Mouse (Mus musculus): ENCODE data around the gene Bbs9. TPM values are rescaled to one million over a fixed set of nuclear protein-coding genes. Genes with fewer than 3 reads are reported as not detected.

Bbs9 gene
- polyA plus RNA-seq, 1 experiment from 2014 or later = 7.1 TPM

GRCm38 (mm10) chr9:22759241-22759640, 283.7 kb downstream of the Bbs9 start:
- TF ChIP-seq CTCF (IDR thresholded peaks at IDR 0.05) (no peak), EP300 (IDR thresholded peaks at IDR 0.05) (no peak)
- no peak overlapping the region for H3K4me2 ChIP-seq (replicated peaks; ENCODE audit: low read depth, low read length)
- H3K36me3 ChIP-seq (ENCODE audit: insufficient read depth, low read length) = no peaks in the 10 kb centered on the region
- H3K4me3 ChIP-seq (ENCODE audit: low read depth, low read length) = no peak overlapping the region
- no peaks in the 10 kb centered on the region for H3K4me1 ChIP-seq (ENCODE audit: insufficient read depth, low read depth, low read length)
- DNase-seq (ENCODE audit: low spot score) (no peak), ATAC-seq (no peak)
- WGBS = 69% methylated on average over 3 of the region's 3 CpGs
- H3K27me3 ChIP-seq (replicated peaks; ENCODE audit: insufficient read depth, low read length) = no peaks in the 10 kb centered on the region
- no peak overlapping the region for H3K27ac ChIP-seq (ENCODE audit: low read length)
- no peak overlapping the region for H3K9ac ChIP-seq (replicated peaks; ENCODE audit: low read depth)
- no peaks in the 10 kb centered on the region for H3K9me3 ChIP-seq (ENCODE audit: low read length)

- no peak for DNase-seq (ENCODE audit: low spot score)
- H3K4me1 ChIP-seq (ENCODE audit: insufficient read depth, low read depth, low read length) = no peaks in the 10 kb centered on the region
Observed at GRCm38 (mm10) chr9:22760376-22760775, 284.9 kb downstream of the Bbs9 start.

GRCm38 (mm10) chr9:22761487-22761886, 286.0 kb downstream of the Bbs9 start:
- Histone ChIP-seq H3K27ac (ENCODE audit: low read length) (no peak overlapping the region), H3K9me3 (ENCODE audit: low read length) (no peaks in the 10 kb centered on the region), H3K9ac (replicated peaks; ENCODE audit: low read depth) (no peak overlapping the region), H3K27me3 (replicated peaks; ENCODE audit: insufficient read depth, low read length) (no peaks in the 10 kb centered on the region), H3K4me2 (replicated peaks; ENCODE audit: low read depth, low read length) (no peak overlapping the region), H3K4me1 (ENCODE audit: insufficient read depth, low read depth, low read length) (no peaks in the 10 kb centered on the region), H3K36me3 (ENCODE audit: insufficient read depth, low read length) (no peaks in the 10 kb centered on the region), H3K4me3 (ENCODE audit: low read depth, low read length) (no peak overlapping the region)
- WGBS = 75% methylated on average over 8 of the region's 8 CpGs
- DNase-seq (ENCODE audit: low spot score) = no peak
- TF ChIP-seq CTCF (IDR thresholded peaks at IDR 0.05) = no peak
- no peak for TF ChIP-seq EP300 (IDR thresholded peaks at IDR 0.05)
- ATAC-seq = no peak

More at GRCm38 (mm10) chr9:22760376-22760775, 284.9 kb downstream of the Bbs9 start:
- no peak overlapping the region for H3K4me3 ChIP-seq (ENCODE audit: low read depth, low read length)
- WGBS = 79% methylated on average over 4 of the region's 4 CpGs
- no peaks in the 10 kb centered on the region for H3K36me3 ChIP-seq (ENCODE audit: insufficient read depth, low read length)
- H3K9ac ChIP-seq (replicated peaks; ENCODE audit: low read depth) = no peak overlapping the region
- no peak overlapping the region for H3K4me2 ChIP-seq (replicated peaks; ENCODE audit: low read depth, low read length)
- no peak for ATAC-seq
- no peaks in the 10 kb centered on the region for H3K27me3 ChIP-seq (replicated peaks; ENCODE audit: insufficient read depth, low read length)
- TF ChIP-seq EP300 (IDR thresholded peaks at IDR 0.05) = no peak
- no peak for TF ChIP-seq CTCF (IDR thresholded peaks at IDR 0.05)
- H3K27ac ChIP-seq (ENCODE audit: low read length) = no peak overlapping the region
- no peaks in the 10 kb centered on the region for H3K9me3 ChIP-seq (ENCODE audit: low read length)

DNA sequence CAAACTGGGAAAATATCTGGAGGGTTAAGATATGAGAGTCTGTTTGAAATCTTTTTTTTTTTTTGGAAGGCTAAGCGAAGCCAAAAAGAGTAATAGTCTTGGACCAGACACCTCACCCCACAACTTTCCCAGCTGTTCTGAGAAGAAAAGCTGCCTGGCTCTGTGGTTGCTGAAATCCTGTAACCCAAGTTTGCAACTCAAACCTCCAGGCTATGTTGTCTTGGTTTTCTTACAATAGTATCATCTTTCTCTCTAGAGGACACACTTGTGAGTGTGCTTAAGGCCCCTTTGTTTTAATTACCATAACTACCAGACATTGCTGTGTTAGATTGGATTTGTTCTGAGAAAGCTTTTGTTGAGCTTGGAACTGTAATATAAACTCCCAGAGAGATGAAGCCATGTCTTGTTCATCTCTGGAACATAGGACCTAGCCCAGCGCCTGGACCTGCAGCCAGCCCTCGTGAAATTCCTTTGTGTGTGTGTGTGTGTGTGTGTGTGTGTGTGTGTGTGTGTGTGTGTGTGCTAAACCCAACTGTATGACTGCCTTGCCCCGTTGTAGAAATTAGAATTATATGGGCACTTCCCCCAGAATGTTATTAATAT, 290.2 kb downstream of the Bbs9 start:
- no peak for TF ChIP-seq EP300 (IDR thresholded peaks at IDR 0.05)
- TF ChIP-seq CTCF (IDR thresholded peaks at IDR 0.05) = no peak
- H3K4me2 ChIP-seq (replicated peaks; ENCODE audit: low read depth, low read length) = no peak overlapping the region
- H3K9ac ChIP-seq (replicated peaks; ENCODE audit: low read depth) = no peak overlapping the region
- no peaks in the 10 kb centered on the region for H3K9me3 ChIP-seq (ENCODE audit: low read length)
- ATAC-seq (no peak), DNase-seq (ENCODE audit: low spot score) (peak; percentile 45)
- H3K36me3 ChIP-seq (ENCODE audit: insufficient read depth, low read length) = no peaks in the 10 kb centered on the region
- H3K27ac ChIP-seq (ENCODE audit: low read length) = no peak overlapping the region
- H3K4me1 ChIP-seq (ENCODE audit: insufficient read depth, low read depth, low read length) = no peaks in the 10 kb centered on the region
- H3K4me3 ChIP-seq (ENCODE audit: low read depth, low read length) = no peak overlapping the region
- H3K27me3 ChIP-seq (replicated peaks; ENCODE audit: insufficient read depth, low read length) = no peaks in the 10 kb centered on the region
- 48% methylated on average over 4 of the region's 4 CpGs for WGBS

DNA sequence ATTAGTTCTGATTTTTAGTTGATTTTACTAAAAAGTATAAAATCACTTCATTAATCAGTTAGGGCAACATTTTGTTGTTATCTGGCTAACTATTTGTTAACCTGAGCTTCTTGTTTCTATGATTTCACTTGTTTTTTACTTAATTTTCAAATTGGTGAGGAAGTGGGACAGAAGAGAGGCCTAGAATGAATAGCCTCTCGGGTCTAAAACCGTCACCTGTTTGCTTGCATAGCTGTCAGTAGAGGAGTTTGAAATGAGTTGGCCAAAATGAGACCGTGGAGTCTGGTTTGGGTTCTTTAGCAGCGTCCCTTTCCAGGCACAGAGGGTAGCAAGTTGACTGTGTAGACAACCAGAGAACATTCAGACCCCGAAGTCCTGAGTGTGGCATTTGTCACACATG, 291.6 kb downstream of the Bbs9 start:
- 77% methylated on average over 5 of the region's 5 CpGs for WGBS
- no peak for ATAC-seq
- Histone ChIP-seq H3K27me3 (replicated peaks; ENCODE audit: insufficient read depth, low read length) (no peaks in the 10 kb centered on the region), H3K36me3 (ENCODE audit: insufficient read depth, low read length) (no peaks in the 10 kb centered on the region), H3K4me1 (ENCODE audit: insufficient read depth, low read depth, low read length) (no peaks in the 10 kb centered on the region), H3K9ac (replicated peaks; ENCODE audit: low read depth) (no peak overlapping the region), H3K9me3 (ENCODE audit: low read length) (no peaks in the 10 kb centered on the region), H3K4me2 (replicated peaks; ENCODE audit: low read depth, low read length) (no peak overlapping the region), H3K4me3 (ENCODE audit: low read depth, low read length) (no peak overlapping the region), H3K27ac (ENCODE audit: low read length) (no peak overlapping the region)
- no peak for DNase-seq (ENCODE audit: low spot score)
- TF ChIP-seq EP300 (IDR thresholded peaks at IDR 0.05) (no peak), CTCF (IDR thresholded peaks at IDR 0.05) (no peak)

- Histone ChIP-seq H3K36me3 (ENCODE audit: insufficient read depth, low read length) (no peaks in the 10 kb centered on the region), H3K27ac (ENCODE audit: low read length) (no peak overlapping the region), H3K4me2 (replicated peaks; ENCODE audit: low read depth, low read length) (no peak overlapping the region), H3K9ac (replicated peaks; ENCODE audit: low read depth) (no peak overlapping the region), H3K4me1 (ENCODE audit: insufficient read depth, low read depth, low read length) (no peaks in the 10 kb centered on the region), H3K9me3 (ENCODE audit: low read length) (no peaks in the 10 kb centered on the region), H3K4me3 (ENCODE audit: low read depth, low read length) (no peak overlapping the region), H3K27me3 (replicated peaks; ENCODE audit: insufficient read depth, low read length) (no peaks in the 10 kb centered on the region)
- TF ChIP-seq CTCF (IDR thresholded peaks at IDR 0.05) (peak; percentile 47), EP300 (IDR thresholded peaks at IDR 0.05) (no peak)
- DNase-seq (ENCODE audit: low spot score) = peak; percentile 51
- ATAC-seq = peak; percentile 84
- WGBS = 50% methylated on average over 3 of the region's 3 CpGs
Observed at GRCm38 (mm10) chr9:22767860-22768259, 292.3 kb downstream of the Bbs9 start.

DNA sequence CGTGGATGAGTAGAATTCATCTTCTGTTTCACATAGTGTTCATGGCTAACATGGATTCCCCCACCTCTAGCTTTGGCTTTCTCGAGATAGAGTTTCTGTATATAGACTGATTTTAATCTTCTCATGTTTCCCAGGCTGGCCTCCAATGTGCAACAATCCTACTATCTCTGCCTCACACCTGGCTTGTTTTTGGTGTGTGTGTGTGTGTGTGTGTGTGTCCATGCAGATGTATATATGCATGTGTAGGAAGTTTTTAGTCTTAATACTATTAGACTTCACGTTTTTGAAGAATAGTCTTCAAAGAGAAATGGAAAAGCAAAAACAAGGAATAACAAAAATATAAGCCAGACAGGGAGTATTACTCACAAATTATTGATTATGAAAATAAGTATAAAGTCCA, 296.3 kb downstream of the Bbs9 start:
- DNase-seq (ENCODE audit: low spot score) (no peak), ATAC-seq (no peak)
- Histone ChIP-seq H3K36me3 (ENCODE audit: insufficient read depth, low read length) (no peaks in the 10 kb centered on the region), H3K4me2 (replicated peaks; ENCODE audit: low read depth, low read length) (no peak overlapping the region), H3K9ac (replicated peaks; ENCODE audit: low read depth) (no peak overlapping the region), H3K27ac (ENCODE audit: low read length) (no peak overlapping the region), H3K4me1 (ENCODE audit: insufficient read depth, low read depth, low read length) (no peaks in the 10 kb centered on the region), H3K4me3 (ENCODE audit: low read depth, low read length) (no peak overlapping the region), H3K27me3 (replicated peaks; ENCODE audit: insufficient read depth, low read length) (no peaks in the 10 kb centered on the region), H3K9me3 (ENCODE audit: low read length) (no peaks in the 10 kb centered on the region)
- TF ChIP-seq CTCF (IDR thresholded peaks at IDR 0.05) (no peak), EP300 (IDR thresholded peaks at IDR 0.05) (no peak)
- 79% methylated on average over 3 of the region's 3 CpGs for WGBS
